Mouse (Mus musculus) brain, embryonic 14.5 days (tissue): ENCODE results near the gene Chd4.

Experiments
- CTCF ChIP-seq: fragments of 200-500 bp; IDR thresholded peaks from 2 replicates; pipeline ENCODE4 v1.5.1; 2012; ENCODE audit warnings: inconsistent platforms, mild to moderate bottlenecking, moderate library complexity, borderline replicate concordance; ENCODE audit not compliant: insufficient read depth, insufficient read length; ENCODE audit errors: extremely low read depth
- POLR2A ChIP-seq: fragments of 200-500 bp; IDR thresholded peaks from 2 replicates; pipeline ENCODE4 v1.6.1; 2012; ENCODE audit warnings: mild to moderate bottlenecking, inconsistent platforms, borderline replicate concordance; ENCODE audit not compliant: poor library complexity, insufficient read depth, insufficient read length, severe bottlenecking; ENCODE audit errors: extremely low read depth

GRCm38 (mm10) chr6:125165328-125165891 is 69.6 kb downstream of the Chd4 start:
- TF ChIP-seq CTCF (no peak), POLR2A (peak; percentile 92; the same call in 1 of the 2 replicates)
